Mouse (Mus musculus) ovary, postnatal 14 days (tissue): Measurements from ENCODE around the gene Zswim8.
"Not testable (repeated sequence)": the region's sequence is repeated elsewhere in the genome, so short reads cannot be mapped to it uniquely, and the experiment has no call there.

Source experiments
- DNase-seq: peaks from one replicate; pipeline ENCODE4 v3.0.0; 2022; ENCODE audit warnings: low spot score

The Zswim8 gene

GRCm38 (mm10) chr14:20694185-20694883 lies 13.0 kb upstream of the Zswim8 start:
- DNase-seq, result no peak

GRCm38 (mm10) chr14:20694884-20695760 lies 12.2 kb upstream of the Zswim8 start, which contains the start of gene Fut11:
TSS of gene Fut11 (plus strand) at chr14:20694968.
- peak; percentile 78 for DNase-seq

GRCm38 (mm10) chr14:20695761-20696520 lies 11.4 kb upstream of the Zswim8 start:
- DNase-seq, result no peak

- no peak for DNase-seq
These were observed 10.4 kb upstream of the Zswim8 start for GRCm38 (mm10) chr14:20696986-20697385.

GRCm38 (mm10) chr14:20698515-20698914 lies 8.8 kb upstream of the Zswim8 start:
- DNase-seq, result no peak

- no peak for DNase-seq
These were observed 7.0 kb upstream of the Zswim8 start for GRCm38 (mm10) chr14:20700362-20700761.

GRCm38 (mm10) chr14:20701554-20701953 lies 5.8 kb upstream of the Zswim8 start:
- no peak for DNase-seq

GRCm38 (mm10) chr14:20702096-20702740 lies 5.1 kb upstream of the Zswim8 start:
- DNase-seq, result no peak

- peak; percentile 92 for DNase-seq
These were observed 4.5 kb upstream of the Zswim8 start, which contains the start of gene Chchd1 for GRCm38 (mm10) chr14:20702741-20703381. TSS of gene Chchd1 (plus strand) at chr14:20703006.

GRCm38 (mm10) chr14:20703461-20703860 lies 3.9 kb upstream of the Zswim8 start:
- not testable (repeated sequence) for DNase-seq

- no peak for DNase-seq
These were observed 887 bp downstream of the Zswim8 start for GRCm38 (mm10) chr14:20708239-20708638.

- DNase-seq, result no peak
These were observed 6.5 kb downstream of the Zswim8 start for GRCm38 (mm10) chr14:20713832-20714231.

GRCm38 (mm10) chr14:20718443-20718842 lies 11.1 kb downstream of the Zswim8 start:
- no peak for DNase-seq

GRCm38 (mm10) chr14:20719767-20720166 lies 12.4 kb downstream of the Zswim8 start:
- DNase-seq, result no peak

GRCm38 (mm10) chr14:20721371-20721770 lies 14.0 kb downstream of the Zswim8 start:
- no peak for DNase-seq

GRCm38 (mm10) chr14:20723006-20723405 lies 15.7 kb downstream of the Zswim8 start:
- no peak for DNase-seq

- DNase-seq, result peak; percentile 57
These were observed 16.7 kb downstream of the Zswim8 start for GRCm38 (mm10) chr14:20724043-20724442.

- DNase-seq, result no peak
These were observed 18.4 kb downstream of the Zswim8 start for GRCm38 (mm10) chr14:20725660-20726339.

- no peak for DNase-seq
These were observed 22.5 kb downstream of the Zswim8 start for GRCm38 (mm10) chr14:20729871-20730270.

GRCm38 (mm10) chr14:20730853-20731602 lies 23.7 kb downstream of the Zswim8 start:
- no peak for DNase-seq
